Mouse (Mus musculus) bone marrow, adult 2 months (tissue): ENCODE data around the gene Agap3.

Source experiments
- CTCF ChIP-seq: fragments of 200-500 bp; IDR thresholded peaks from 2 replicates; pipeline ENCODE4 v1.5.1; 2011; ENCODE audit warnings: low read length, control low read depth; ENCODE audit not compliant: control insufficient read depth, insufficient read depth
- POLR2A ChIP-seq: fragments of 200-500 bp; IDR thresholded peaks from 2 replicates; pipeline ENCODE4 v1.6.1; 2011; ENCODE audit warnings: low read depth, mild to moderate bottlenecking, control low read depth, low read length, borderline replicate concordance; ENCODE audit not compliant: control insufficient read depth

DNA sequence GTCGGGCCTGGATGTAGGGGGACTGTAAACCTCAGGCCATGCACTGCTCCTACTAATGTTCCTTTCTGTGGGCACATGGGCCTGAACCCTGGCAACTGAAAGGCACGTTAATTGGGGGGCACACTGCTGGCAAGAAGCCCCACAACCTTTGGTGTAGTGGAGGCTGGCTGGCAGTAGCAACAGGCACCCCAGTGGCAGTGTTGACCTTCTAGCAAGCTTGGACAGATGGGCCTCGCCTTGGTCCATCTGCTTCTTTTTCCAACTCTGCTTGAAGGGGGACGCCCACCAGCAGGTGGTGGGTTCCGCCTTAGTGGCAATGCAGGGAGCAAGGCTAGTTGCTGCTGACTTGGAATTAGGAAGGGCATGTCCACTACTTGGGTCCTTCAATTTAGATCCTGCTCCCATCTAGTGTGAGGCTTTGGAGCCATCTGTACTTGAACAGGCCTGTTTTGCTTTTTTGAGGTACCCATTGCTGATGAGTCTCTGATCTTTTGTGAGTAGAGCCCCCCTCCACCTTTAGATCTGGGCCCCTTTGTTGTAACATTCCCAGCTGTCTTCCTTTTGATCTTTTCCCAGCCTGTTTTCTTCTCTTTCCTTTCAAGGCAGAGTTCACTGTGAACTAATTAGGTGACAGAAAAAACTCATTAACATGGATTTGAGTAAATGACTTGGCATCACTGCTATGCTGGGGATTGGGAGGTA is 1.5 kb downstream of the Agap3 start:
- TF ChIP-seq CTCF = no peak
- no peak for TF ChIP-seq POLR2A
